Mouse (Mus musculus) ES-E14 (cell line): ENCODE data around the gene Dhdh.
"Not testable (repeated sequence)": the region's sequence is repeated elsewhere in the genome, so short reads cannot be mapped to it uniquely, and the experiment has no call there.

ENCODE experiments used
- CHD2 ChIP-seq: IDR thresholded peaks from 2 replicates; pipeline ENCODE4 v1.6.1; 2014; ENCODE audit warnings: mild to moderate bottlenecking, low read depth, low read length, inconsistent platforms
- HCFC1 ChIP-seq: IDR thresholded peaks from 2 replicates; pipeline ENCODE4 v1.6.1; 2012; ENCODE audit warnings: low read length, inconsistent platforms, borderline replicate concordance; ENCODE audit not compliant: insufficient read depth
- MAFK ChIP-seq: IDR thresholded peaks from 2 replicates; pipeline ENCODE4 v1.6.1; 2014; ENCODE audit warnings: mild to moderate bottlenecking, low read depth, low read length, inconsistent platforms; ENCODE audit not compliant: insufficient read depth
- ZC3H11A ChIP-seq: IDR thresholded peaks from 2 replicates; pipeline ENCODE4 v1.6.1; 2012; ENCODE audit warnings: low read depth, mild to moderate bottlenecking, inconsistent platforms, low read length, borderline replicate concordance
- ZNF384 ChIP-seq: IDR thresholded peaks from 2 replicates; pipeline ENCODE4 v1.6.1; 2012; ENCODE audit warnings: low read depth, low read length, inconsistent platforms

DNA sequence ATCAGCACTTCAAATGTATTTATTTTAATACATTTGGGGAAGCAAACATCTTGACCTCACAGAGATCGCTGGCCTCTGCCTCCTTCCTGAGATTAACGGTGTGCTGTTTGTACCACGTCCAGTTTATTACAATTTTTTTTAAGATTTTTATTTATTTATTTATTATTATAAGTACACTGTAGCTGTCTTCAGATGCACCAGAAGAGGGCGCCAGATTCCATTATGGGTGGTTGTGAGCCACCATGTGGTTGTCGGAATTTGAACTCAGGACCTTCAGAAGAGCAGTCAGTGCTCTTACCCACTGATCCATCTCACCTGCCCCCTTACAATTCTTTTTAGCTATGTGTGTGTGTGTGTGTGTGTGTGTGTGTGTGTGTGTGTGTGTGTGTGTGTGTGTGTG is 28.2 kb upstream of the Dhdh start:
- not testable (repeated sequence) for TF ChIP-seq ZNF384, HCFC1, MAFK, CHD2, ZC3H11A
